Mouse (Mus musculus) lung, postnatal 4 days (tissue): ENCODE data around the gene Lrrc4.

Experiments
- DNase-seq, 2 experiments: peaks; one replicate each; pipeline ENCODE4 v3.0.0; 2021

Gene Lrrc4

GRCm38 (mm10) chr6:28853654-28854053 lies 22.1 kb upstream of the Lrrc4 start:
- no peak for DNase-seq

- DNase-seq: no peak
Observed at GRCm38 (mm10) chr6:28853164-28853563, 21.6 kb upstream of the Lrrc4 start.

- DNase-seq: no peak
Observed at GRCm38 (mm10) chr6:28852342-28852741, 20.8 kb upstream of the Lrrc4 start.

GRCm38 (mm10) chr6:28850326-28850900 lies 18.9 kb upstream of the Lrrc4 start:
- no peak for DNase-seq

GRCm38 (mm10) chr6:28849317-28849716 lies 17.8 kb upstream of the Lrrc4 start:
- DNase-seq: no peak

GRCm38 (mm10) chr6:28848891-28849290 lies 17.3 kb upstream of the Lrrc4 start:
- DNase-seq: no peak

GRCm38 (mm10) chr6:28848285-28848794 lies 16.8 kb upstream of the Lrrc4 start:
- no peak for DNase-seq

GRCm38 (mm10) chr6:28847616-28848015 lies 16.1 kb upstream of the Lrrc4 start:
- DNase-seq: no peak

- no peak for DNase-seq
Observed at GRCm38 (mm10) chr6:28845610-28846009, 14.1 kb upstream of the Lrrc4 start.

GRCm38 (mm10) chr6:28842375-28843276 lies 11.1 kb upstream of the Lrrc4 start:
- DNase-seq: no peak

- DNase-seq: no peak
Observed at GRCm38 (mm10) chr6:28841569-28841968, 10.0 kb upstream of the Lrrc4 start.

- no peak for DNase-seq
Observed at GRCm38 (mm10) chr6:28836600-28836999, 5.1 kb upstream of the Lrrc4 start.

GRCm38 (mm10) chr6:28834046-28834445 lies 2.5 kb upstream of the Lrrc4 start:
- DNase-seq: no peak

GRCm38 (mm10) chr6:28833380-28833822 lies 1.9 kb upstream of the Lrrc4 start:
- DNase-seq: peak; percentile 42 to 63

- peak; percentile 47 to 49 for DNase-seq
Observed at GRCm38 (mm10) chr6:28832751-28833291, 1.3 kb upstream of the Lrrc4 start.

- DNase-seq: peak; percentile 38 to 43
Observed at GRCm38 (mm10) chr6:28831854-28832750, 555 bp upstream of the Lrrc4 start.

- DNase-seq: no peak
Observed at GRCm38 (mm10) chr6:28830306-28830705, 1.2 kb downstream of the Lrrc4 start.

- DNase-seq: no peak
Observed at GRCm38 (mm10) chr6:28828593-28828992, 3.0 kb downstream of the Lrrc4 start.

GRCm38 (mm10) chr6:28827565-28827964 lies 4.0 kb downstream of the Lrrc4 start:
- DNase-seq: no peak

GRCm38 (mm10) chr6:28826689-28827389 lies 4.7 kb downstream of the Lrrc4 start:
- peak in 1 of 2 experiments; percentile 21 for DNase-seq

- DNase-seq: no peak
Observed at GRCm38 (mm10) chr6:28825894-28826293, 5.7 kb downstream of the Lrrc4 start.

GRCm38 (mm10) chr6:28823802-28824201 lies 7.7 kb downstream of the Lrrc4 start:
- peak; percentile 46 to 52 for DNase-seq
